Comparison of ENCODE assay signal across 9 mouse cellular contexts in genomic region chr8:104630574-104630973, GRCm38 (mm10). TPM values are rescaled to one million over a fixed set of nuclear protein-coding genes. Genes with fewer than 3 reads are reported as not detected.
DNase-seq lines count a peak whose midpoint lies in the region; ATAC-seq and TF ChIP-seq lines count a peak whose summit lies in the region.
"Had no signal": no experiment of that assay in that cellular context is flagged by ENCODE, and none has a peak within 500 bp of the region (broad histone marks: within the 10 kb centered on the region; RNA-seq: fewer than 3 reads in every experiment).

No protein-coding gene starts in this region.

- no peak for ATAC-seq in limb, embryonic 15.5 days (ENCODE audit: insufficient number of reproducible peaks, low FRiP score, low TSS enrichment, low read depth)

- peak overlapping the region; percentile 23 for H3K4me3 ChIP-seq in testis, adult 2 months (ENCODE audit: control insufficient read depth, low read depth, low read length)
- peak overlapping the region; percentile 8; the same call in 1 of the 2 replicates for H3K4me3 ChIP-seq in cortical plate, adult 2 months (ENCODE audit: insufficient read depth, low read length)
- peak overlapping the region; percentile 40 for H3K4me3 ChIP-seq in limb, embryonic 15.5 days

- no peaks in the 10 kb centered on the region for H3K27me3 ChIP-seq in testis, adult 2 months (ENCODE audit: control insufficient read depth, insufficient read depth, low read length)
- peaks cover 12% of the 10 kb centered on the region for H3K27me3 ChIP-seq in limb, embryonic 15.5 days

- peaks cover 18% of the 10 kb centered on the region for H3K4me1 ChIP-seq in testis, adult 2 months (ENCODE audit: control insufficient read depth, insufficient read depth, low read length)
- no peaks in the 10 kb centered on the region; the same call in 1 of the 2 replicates for H3K4me1 ChIP-seq in cortical plate, adult 2 months (ENCODE audit: control insufficient read depth, insufficient read depth, low read length)
- H3K4me1 ChIP-seq in limb, embryonic 15.5 days: peaks cover 22% of the 10 kb centered on the region

- DNase-seq in testis, postnatal 14 days (ENCODE audit: low spot score): no peak
- peak; percentile 50 to 54 for DNase-seq in heart, postnatal 10 days
- peak; percentile 27 to 34 for DNase-seq in natural killer cell, adult 2 months (ENCODE audit: low spot score in 2 of 2)
- no peak for DNase-seq in ovary, adult 18-20 months (ENCODE audit: low spot score)
- no peak for DNase-seq in left cerebral cortex, postnatal 25 days (ENCODE audit: low spot score in 2 of 2)

- no peaks in the 10 kb centered on the region for H3K36me3 ChIP-seq in testis, adult 2 months (ENCODE audit: control insufficient read depth, insufficient read depth, low read length)
- peaks cover 8% of the 10 kb centered on the region for H3K36me3 ChIP-seq in limb, embryonic 15.5 days

- H3K9me3 ChIP-seq in limb, embryonic 15.5 days: no peaks in the 10 kb centered on the region

- intact Hi-C loops in heart, postnatal 10 days (cut with DNase I): no loop called here
- intact Hi-C loops in left cerebral cortex, postnatal 25 days (cut with DNase I): no loop called here

- WGBS in limb, embryonic 15.5 days: 1% methylated on average over 36 of the region's 36 CpGs

- TF ChIP-seq CTCF in testis, adult 2 months (IDR thresholded peaks at IDR 0.05; ENCODE audit: control insufficient read depth, insufficient read depth, insufficient replicate concordance, low read depth, low read length): no peak
- TF ChIP-seq CTCF in cortical plate, adult 2 months (IDR thresholded peaks at IDR 0.05; ENCODE audit: extremely low read depth, insufficient read depth, low read length): no peak

- H3K4me2 ChIP-seq in limb, embryonic 15.5 days: peak overlapping the region; percentile 58

- peak overlapping the region; percentile 23; the same call in 1 of the 2 replicates for H3K9ac ChIP-seq in limb, embryonic 15.5 days

- no peak for TF ChIP-seq POLR2A in testis, adult 2 months (IDR thresholded peaks at IDR 0.05; ENCODE audit: control insufficient read depth, low read depth, low read length)
- no peak for TF ChIP-seq POLR2A in cortical plate, adult 2 months (IDR thresholded peaks at IDR 0.05; ENCODE audit: extremely low read depth, insufficient read depth, low read length)

- no peak overlapping the region for H3K27ac ChIP-seq in testis, adult 2 months (ENCODE audit: control insufficient read depth, insufficient read depth, low read depth, low read length)
- H3K27ac ChIP-seq in cortical plate, adult 2 months (ENCODE audit: insufficient read depth, low read length): no peak overlapping the region
- H3K27ac ChIP-seq in limb, embryonic 15.5 days: peak overlapping the region; percentile 14; the same call in 1 of the 2 replicates

RNA-seq across cellular contexts. Expression of gene Rrad, which starts 0.6 kb away (rescaled TPM):
- polyA plus RNA-seq in testis, adult 2 months (2012; rRNA removed): 0.36 and 0.42 TPM in 2 replicates
- polyA plus RNA-seq in cortical plate, adult 2 months (2012; rRNA removed): 2.4 and 2.9 TPM in 2 replicates
- total RNA-seq in heart, postnatal 10 days (2021): 100 to 1,000 TPM; 221 to 337 TPM
- polyA plus RNA-seq in limb, embryonic 15.5 days (2015; fragmentation: Nextera tagmentation; extraction: Ambion mirVana): 25.9 and 44.8 TPM in 2 replicates
- 1 to 10 TPM; 3.4 to 3.9 TPM for total RNA-seq in left cerebral cortex, postnatal 25 days (2021)

RNA-seq across cellular contexts. Expression of gene Cdh16, which starts 6.4 kb away (rescaled TPM):
- 1.3 TPM in 1 of 2 replicates, not detected in the other for polyA plus RNA-seq in testis, adult 2 months (2012; rRNA removed)
- not detected in 2 replicates for polyA plus RNA-seq in cortical plate, adult 2 months (2012; rRNA removed)
- 1 to 10 TPM; 3.2 to 3.6 TPM for total RNA-seq in heart, postnatal 10 days (2021)
- 1.4 and 2.1 TPM in 2 replicates for polyA plus RNA-seq in limb, embryonic 15.5 days (2015; fragmentation: Nextera tagmentation; extraction: Ambion mirVana)
- total RNA-seq in left cerebral cortex, postnatal 25 days (2021): not detected
- polyA plus RNA-seq: cerebellum, adult 2 months had no signal

RNA-seq across cellular contexts. Expression of gene Ciao2b, which starts 11.2 kb away (rescaled TPM):
- 61.8 and 67.2 TPM in 2 replicates for polyA plus RNA-seq in testis, adult 2 months (2012; rRNA removed)
- 51.2 and 55.8 TPM in 2 replicates for polyA plus RNA-seq in cortical plate, adult 2 months (2012; rRNA removed)
- 10 to 100 TPM; 65.1 to 71.7 TPM for total RNA-seq in heart, postnatal 10 days (2021)
- polyA plus RNA-seq in limb, embryonic 15.5 days (2015; fragmentation: Nextera tagmentation; extraction: Ambion mirVana): 83.0 and 92.9 TPM in 2 replicates
- 10 to 100 TPM; 33.1 to 33.5 TPM for total RNA-seq in left cerebral cortex, postnatal 25 days (2021)

RNA-seq across cellular contexts. Expression of gene Pdp2, which starts 39.3 kb away (rescaled TPM):
- polyA plus RNA-seq in testis, adult 2 months (2012; rRNA removed): 1.2 and 1.3 TPM in 2 replicates
- polyA plus RNA-seq in cortical plate, adult 2 months (2012; rRNA removed): 4.7 and 5.1 TPM in 2 replicates
- total RNA-seq in heart, postnatal 10 days (2021): 10 to 100 TPM in 1 of 2 experiments, 1 to 10 TPM in 1; 7.2 to 10.6 TPM
- 8.8 and 10.1 TPM in 2 replicates for polyA plus RNA-seq in limb, embryonic 15.5 days (2015; fragmentation: Nextera tagmentation; extraction: Ambion mirVana)
- total RNA-seq in left cerebral cortex, postnatal 25 days (2021): 1 to 10 TPM; 7.6 to 8.4 TPM

Comparison
In these comparisons a context has a peak if more than half of its experiments do, and no peak if none do; other contexts are left out.
1. DNase-seq: peak in heart, postnatal 10 days (2 of 2) and natural killer cell, adult 2 months (2 of 2); none in testis, postnatal 14 days (single experiment), ovary, adult 18-20 months (single experiment) and left cerebral cortex, postnatal 25 days (0 of 2).
2. Peak in every context shown above with its lines, with median percentiles within 50 percentile points of each other: H3K4me3 ChIP-seq.